Mouse (Mus musculus) lung, postnatal 0 days (tissue): Measurements from ENCODE around the gene Dennd2a. TPM values are rescaled to one million over a fixed set of nuclear protein-coding genes. Genes with fewer than 3 reads are reported as not detected.
A peak's percentile ranks its signal among the peaks of the same experiment; 100 is the strongest.
"Not testable (repeated sequence)": the region's sequence is repeated elsewhere in the genome, so short reads cannot be mapped to it uniquely, and the experiment has no call there.

Source experiments
- ATAC-seq: fragments of 200-750 bp; cut with Nextera tagmentation; 2 replicates; pipeline ENCODE4 v1.8.0; 2017; ENCODE audit warnings: moderate library complexity
- DNase-seq: peaks from one replicate; pipeline ENCODE4 v3.0.0-alpha.2; 2016; ENCODE audit warnings: low spot score
- H3K27ac ChIP-seq: fragments of 300-500 bp; sonication (generic); 2 replicates; pipeline ENCODE4 v1.5.1; 2014; ENCODE audit warnings: antibody characterized with exemption, mild to moderate bottlenecking, low read length, mixed read lengths
- H3K27me3 ChIP-seq: fragments of 300-500 bp; sonication (generic); replicated peaks from 2 replicates; pipeline ENCODE4 v1.6.1; 2014; ENCODE audit warnings: low read length, mixed read lengths; ENCODE audit not compliant: insufficient read depth
- H3K36me3 ChIP-seq: fragments of 300-500 bp; sonication (generic); 2 replicates; pipeline ENCODE4 v1.6.1; 2014; ENCODE audit warnings: low read length, mixed read lengths; ENCODE audit not compliant: insufficient read depth
- H3K4me1 ChIP-seq: fragments of 300-500 bp; sonication (generic); 2 replicates; pipeline ENCODE4 v1.6.1; 2014; ENCODE audit warnings: antibody characterized with exemption, low read depth, low read length, mixed read lengths; ENCODE audit not compliant: insufficient read depth
- H3K4me2 ChIP-seq: fragments of 300-500 bp; sonication (generic); replicated peaks from 2 replicates; pipeline ENCODE4 v1.6.1; 2014; ENCODE audit warnings: low read depth, mild to moderate bottlenecking, low read length, moderate library complexity, mixed read lengths
- H3K4me3 ChIP-seq: fragments of 300-500 bp; sonication (generic); 2 replicates; pipeline ENCODE4 v1.5.1; 2014; ENCODE audit warnings: low read depth, low read length
- H3K9ac ChIP-seq: fragments of 300-500 bp; sonication (generic); replicated peaks from 2 replicates; pipeline ENCODE4 v1.6.1; 2014; ENCODE audit warnings: low read depth, mild to moderate bottlenecking
- H3K9me3 ChIP-seq: fragments of 300-500 bp; sonication (generic); 2 replicates; pipeline ENCODE4 v1.6.1; 2016; ENCODE audit warnings: low read length, mixed read lengths
- CTCF ChIP-seq: IDR thresholded peaks from 2 replicates; pipeline ENCODE4 v1.5.1; 2016; ENCODE audit warnings: antibody characterized with exemption, mild to moderate bottlenecking
- EP300 ChIP-seq: IDR thresholded peaks from 2 replicates; pipeline ENCODE4 v1.6.1; 2016; ENCODE audit warnings: antibody characterized with exemption, mild to moderate bottlenecking, control low read depth
- WGBS: fragments of 180-500 bp; shearing (Covaris S2); extraction: QIAGEN DNeasy Blood & Tissue Kit; methylation state at CpG from one replicate; pipeline ENCODE4 v1.1.7; 2014; 5-methylcytosine and 5-hydroxymethylcytosine counted together
- polyA plus RNA-seq: library from polyadenylated mRNA; unstranded; fragments of >200 nt; fragmentation: Nextera tagmentation; extraction: Ambion mirVana; gene quantifications from 2 replicates; pipeline ENCODE4 v1.2.1, GENCODE M21; 2015

The Dennd2a gene
- polyA plus RNA-seq, 1 experiment from 2014 or later = 13.8 TPM

- Histone ChIP-seq H3K4me3 (no peak overlapping the region), H3K27me3 (no peaks in the 10 kb centered on the region), H3K36me3 (no peaks in the 10 kb centered on the region), H3K27ac (no peak overlapping the region), H3K4me1 (peaks cover 4% of the 10 kb centered on the region; the same call in 1 of the 2 replicates), H3K9ac (no peak overlapping the region), H3K4me2 (no peak overlapping the region), H3K9me3 (no peaks in the 10 kb centered on the region)
- ATAC-seq (no peak), DNase-seq (no peak)
- 79% methylated on average over 7 of the region's 7 CpGs for WGBS
- TF ChIP-seq CTCF = no peak
- no peak for TF ChIP-seq EP300
These were observed 134.0 kb downstream of the Dennd2a start for GRCm38 (mm10) chr6:39423686-39424085.

DNA sequence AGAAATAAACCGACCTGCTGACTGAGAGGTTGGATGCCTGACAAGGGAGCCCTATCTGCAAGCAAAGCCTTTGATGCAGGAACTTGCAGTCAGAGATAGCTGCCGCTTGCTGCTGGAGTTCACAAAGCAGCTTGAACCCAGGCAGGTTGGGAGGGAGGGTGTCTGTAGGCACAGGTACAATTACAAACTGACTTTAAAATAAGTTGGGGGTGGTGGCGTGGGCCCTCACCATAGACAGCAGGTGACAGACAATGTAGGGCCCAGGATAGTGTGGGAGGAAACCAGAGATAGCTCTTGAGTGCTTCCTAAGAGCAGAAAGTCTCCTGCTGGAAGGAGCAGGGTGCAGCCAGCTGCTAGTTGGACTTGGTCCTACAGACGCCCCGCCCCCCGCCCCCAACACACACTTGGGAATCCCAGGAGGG, 134.5 kb downstream of the Dennd2a start:
- Histone ChIP-seq H3K36me3 (no peaks in the 10 kb centered on the region), H3K4me1 (peaks cover 4% of the 10 kb centered on the region; the same call in 1 of the 2 replicates), H3K4me2 (no peak overlapping the region), H3K27me3 (no peaks in the 10 kb centered on the region), H3K9ac (no peak overlapping the region), H3K27ac (no peak overlapping the region), H3K9me3 (no peaks in the 10 kb centered on the region), H3K4me3 (no peak overlapping the region)
- TF ChIP-seq CTCF = no peak
- TF ChIP-seq EP300 = no peak
- DNase-seq (no peak), ATAC-seq (no peak)
- 59% methylated on average over 6 of the region's 6 CpGs for WGBS

- no peak overlapping the region for H3K4me3 ChIP-seq
- WGBS = 35% methylated on average over 4 of the region's 4 CpGs
- no peak for DNase-seq
- no peak overlapping the region for H3K27ac ChIP-seq
- H3K36me3 ChIP-seq = no peaks in the 10 kb centered on the region
- H3K9me3 ChIP-seq = no peaks in the 10 kb centered on the region
- no peak overlapping the region for H3K9ac ChIP-seq
- no peak for ATAC-seq
- H3K27me3 ChIP-seq = no peaks in the 10 kb centered on the region
- TF ChIP-seq EP300 = no peak
- TF ChIP-seq CTCF = no peak
- H3K4me2 ChIP-seq = peak overlapping the region; percentile 80; the same call in 1 of the 2 replicates
- H3K4me1 ChIP-seq = peaks cover 4% of the 10 kb centered on the region; the same call in 1 of the 2 replicates
These were observed 136.8 kb downstream of the Dennd2a start for GRCm38 (mm10) chr6:39420867-39421266.

DNA sequence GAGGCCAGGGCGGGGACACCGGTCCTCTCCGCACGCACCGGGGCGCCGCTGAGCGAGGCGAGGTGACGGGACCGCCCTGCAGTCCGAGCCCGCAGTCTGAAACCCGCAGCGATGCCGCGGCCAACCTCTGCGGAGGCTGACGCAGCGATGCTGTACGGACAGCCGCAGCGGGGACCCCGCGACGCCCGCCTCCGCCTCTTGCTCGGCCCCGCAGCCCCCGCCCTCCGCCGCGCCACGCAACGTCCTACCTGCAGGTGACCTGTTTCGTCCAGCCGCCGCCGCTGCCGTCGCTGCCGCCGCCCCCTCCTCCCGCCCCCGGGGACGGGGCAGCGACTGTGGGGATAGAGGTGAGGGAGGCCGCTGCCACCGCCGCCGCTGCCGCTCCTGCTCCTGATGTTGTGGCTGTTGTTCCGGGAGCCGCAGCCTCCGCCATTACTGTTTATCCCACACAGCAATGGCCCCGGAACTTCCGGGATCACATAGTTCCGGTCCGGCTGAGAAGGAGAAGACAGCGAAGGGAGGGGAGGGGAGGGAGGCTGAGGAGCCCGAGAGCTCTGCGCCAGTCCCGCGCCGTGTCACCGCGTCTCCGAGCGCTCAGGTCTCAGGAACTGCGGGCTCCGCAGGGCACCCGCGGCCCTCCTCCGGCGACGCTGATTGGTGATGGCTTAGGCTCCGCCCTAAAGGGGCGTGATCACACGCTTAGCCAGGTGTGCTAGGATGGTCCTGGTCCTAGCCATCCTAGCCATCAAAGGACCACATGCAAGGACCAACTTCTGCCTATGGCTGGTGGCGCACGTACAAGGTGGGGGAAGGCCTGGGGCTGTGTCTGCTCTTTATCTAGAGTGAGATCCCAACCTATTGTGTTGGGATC, 137.6 kb downstream of the Dennd2a start, which contains the start of gene Mkrn1:
TSS of gene Mkrn1 (minus strand) at position 612 of the 871 bp plus-strand sequence.
- Histone ChIP-seq H3K9me3 (no peaks in the 10 kb centered on the region), H3K4me1 (peaks cover 4% of the 10 kb centered on the region; the same call in 1 of the 2 replicates), H3K36me3 (no peaks in the 10 kb centered on the region), H3K27ac (peak within 1 kb of the TSS; percentile 86), H3K9ac (peak within 1 kb of the TSS; percentile 84), H3K4me3 (peak within 1 kb of the TSS; percentile 97), H3K27me3 (no peaks in the 10 kb centered on the region), H3K4me2 (peak within 1 kb of the TSS; percentile 80)
- ATAC-seq = peak; percentile 91
- WGBS = 1% methylated on average over 70 of the region's 82 CpGs
- peak; percentile 90 for DNase-seq
- TF ChIP-seq CTCF = peak; percentile 18
- TF ChIP-seq EP300 = no peak

GRCm38 (mm10) chr6:39419386-39419850, 138.2 kb downstream of the Dennd2a start:
- Histone ChIP-seq H3K27me3 (no peaks in the 10 kb centered on the region), H3K9me3 (no peaks in the 10 kb centered on the region), H3K36me3 (no peaks in the 10 kb centered on the region), H3K4me1 (peaks cover 4% of the 10 kb centered on the region; the same call in 1 of the 2 replicates), H3K27ac (peak overlapping the region; percentile 86), H3K9ac (peak overlapping the region; percentile 84), H3K4me2 (peak overlapping the region; percentile 80), H3K4me3 (peak overlapping the region; percentile 97)
- under 1% methylated on average over 42 of the region's 43 CpGs for WGBS
- no peak for DNase-seq
- TF ChIP-seq EP300 (no peak), CTCF (no peak)
- no peak for ATAC-seq

- not testable (repeated sequence) for H3K4me3 ChIP-seq, H3K4me1 ChIP-seq, ATAC-seq, H3K36me3 ChIP-seq, H3K27ac ChIP-seq, H3K9ac ChIP-seq, H3K4me2 ChIP-seq, DNase-seq, H3K9me3 ChIP-seq, H3K27me3 ChIP-seq
These were observed 141.0 kb downstream of the Dennd2a start for GRCm38 (mm10) chr6:39416654-39417053.
